Mouse (Mus musculus): ENCODE results near the gene Trim67.

GRCm38 (mm10) chr8:124793661-124794485 is 981 bp downstream of the Trim67 start:
- TF ChIP-seq CTCF (IDR thresholded peaks at IDR 0.05; ENCODE audit: control insufficient read depth, insufficient read depth, low read length), result no peak
- TF ChIP-seq POLR2A (IDR thresholded peaks at IDR 0.05; ENCODE audit: borderline replicate concordance, control insufficient read depth, low read depth, low read length), result no peak
